Mouse (Mus musculus): ENCODE measurements around the gene Brd3os.

Brd3os gene

GRCm38 (mm10) chr2:27441767-27442707 is at the start of gene Brd3os:
Brd3os (plus strand) TSS chr2:27442324.
- DNase-seq (ENCODE audit: low read depth, low spot score), result peak; percentile 99

GRCm38 (mm10) chr2:27394158-27394832 is 47.8 kb upstream of the Brd3os start:
- no peak for DNase-seq (ENCODE audit: low read depth, low spot score)

- DNase-seq (ENCODE audit: low read depth, low spot score), result no peak
Observed at GRCm38 (mm10) chr2:27396656-27397440, 45.3 kb upstream of the Brd3os start.

- no peak for DNase-seq (ENCODE audit: low read depth, low spot score)
Observed at GRCm38 (mm10) chr2:27400083-27400482, 42.0 kb upstream of the Brd3os start.

GRCm38 (mm10) chr2:27401544-27401943 is 40.6 kb upstream of the Brd3os start:
- no peak for DNase-seq (ENCODE audit: low read depth, low spot score)

- no peak for DNase-seq (ENCODE audit: low read depth, low spot score)
Observed at GRCm38 (mm10) chr2:27404375-27405093, 37.6 kb upstream of the Brd3os start.

- DNase-seq (ENCODE audit: low read depth, low spot score), result no peak
Observed at GRCm38 (mm10) chr2:27405094-27405884, 36.8 kb upstream of the Brd3os start.

- DNase-seq (ENCODE audit: low read depth, low spot score), result no peak
Observed at GRCm38 (mm10) chr2:27406928-27407327, 35.2 kb upstream of the Brd3os start.

GRCm38 (mm10) chr2:27408194-27408593 is 33.9 kb upstream of the Brd3os start:
- DNase-seq (ENCODE audit: low read depth, low spot score), result no peak

- no peak for DNase-seq (ENCODE audit: low read depth, low spot score)
Observed at GRCm38 (mm10) chr2:27410518-27411140, 31.5 kb upstream of the Brd3os start.

GRCm38 (mm10) chr2:27411688-27412174 is 30.4 kb upstream of the Brd3os start:
- no peak for DNase-seq (ENCODE audit: low read depth, low spot score)

- no peak for DNase-seq (ENCODE audit: low read depth, low spot score)
Observed at GRCm38 (mm10) chr2:27412245-27412800, 29.8 kb upstream of the Brd3os start.

- DNase-seq (ENCODE audit: low read depth, low spot score), result no peak
Observed at GRCm38 (mm10) chr2:27413582-27413935, 28.6 kb upstream of the Brd3os start.

GRCm38 (mm10) chr2:27413936-27414657 is 28.0 kb upstream of the Brd3os start:
- DNase-seq (ENCODE audit: low read depth, low spot score), result no peak

GRCm38 (mm10) chr2:27415060-27415783 is 26.9 kb upstream of the Brd3os start:
- DNase-seq (ENCODE audit: low read depth, low spot score), result no peak

- no peak for DNase-seq (ENCODE audit: low read depth, low spot score)
Observed at GRCm38 (mm10) chr2:27416425-27416824, 25.7 kb upstream of the Brd3os start.

GRCm38 (mm10) chr2:27417648-27418153 is 24.4 kb upstream of the Brd3os start:
- no peak for DNase-seq (ENCODE audit: low read depth, low spot score)

GRCm38 (mm10) chr2:27418577-27419070 is 23.5 kb upstream of the Brd3os start:
- no peak for DNase-seq (ENCODE audit: low read depth, low spot score)
